In the genomic region with DNA sequence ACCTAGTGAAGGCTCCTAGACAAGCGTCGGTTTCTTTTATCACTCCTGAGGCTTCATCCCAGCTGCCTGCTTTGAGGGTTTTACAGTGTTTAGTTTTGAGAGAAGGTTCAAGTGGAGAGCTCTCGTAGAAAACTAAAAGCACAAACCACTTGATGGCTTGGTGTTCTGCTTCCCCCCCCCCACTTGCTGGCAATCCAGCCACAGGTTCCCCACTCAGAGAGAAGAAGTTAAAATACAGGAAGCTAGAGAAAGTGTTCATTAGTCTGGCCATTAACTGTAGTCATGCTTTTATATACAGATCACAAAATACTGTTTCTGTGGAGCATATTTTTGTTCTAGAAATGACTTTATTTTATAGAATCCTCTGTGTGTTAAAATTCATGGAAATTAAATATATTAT, we compare ENCODE assay signal across 21 mouse cellular contexts. TPM values are rescaled to one million over a fixed set of nuclear protein-coding genes. Genes with fewer than 3 reads are reported as not detected.
"Had no signal": no experiment of that assay in that cellular context is flagged by ENCODE, and none has a peak within 500 bp of the region (broad histone marks: within the 10 kb centered on the region; RNA-seq: fewer than 3 reads in every experiment).

No protein-coding gene starts in this region.

- H3K27me3 ChIP-seq: midbrain, embryonic 12.5 days; neural tube, embryonic 13.5 days; neural tube, embryonic 15.5 days had no signal

- H3K4me3 ChIP-seq: midbrain, embryonic 10.5 days; midbrain, embryonic 12.5 days; myocyte; neural tube, embryonic 13.5 days; neural tube, embryonic 15.5 days had no signal

- ATAC-seq: midbrain, embryonic 16.5 days had no signal

- DNase-seq: lung, adult 18-20 months; lung, embryonic 14.5 days; lung, postnatal 14 days; lung, postnatal 4 days; midbrain, embryonic 14.5 days; retina, postnatal 1 day; right cerebral cortex, adult 18-20 months; right cerebral cortex, postnatal 25 days; right cerebral cortex, postnatal 4 days; spleen, adult 18-20 months; thymus, adult 18-20 months; thymus, postnatal 14 days; thymus, postnatal 36 days had no signal

- H3K4me2 ChIP-seq: lung, embryonic 14.5 days; midbrain, embryonic 12.5 days; neural tube, embryonic 13.5 days; neural tube, embryonic 15.5 days had no signal

- H3K4me1 ChIP-seq: midbrain, embryonic 10.5 days; midbrain, embryonic 12.5 days; neural tube, embryonic 13.5 days; neural tube, embryonic 15.5 days had no signal

- H3K9me3 ChIP-seq: midbrain, embryonic 10.5 days; midbrain, embryonic 12.5 days; neural tube, embryonic 13.5 days; neural tube, embryonic 15.5 days had no signal

- H3K36me3 ChIP-seq: midbrain, embryonic 10.5 days; midbrain, embryonic 12.5 days; neural tube, embryonic 13.5 days; neural tube, embryonic 15.5 days had no signal

- H3K27ac ChIP-seq: midbrain, embryonic 10.5 days; midbrain, embryonic 12.5 days; neural tube, embryonic 13.5 days; neural tube, embryonic 15.5 days had no signal

- H3K9ac ChIP-seq: lung, embryonic 14.5 days; midbrain, embryonic 12.5 days; neural tube, embryonic 13.5 days; neural tube, embryonic 15.5 days had no signal

RNA-seq across cellular contexts. Expression of a gene that starts 30.3 kb away (rescaled TPM):
- polyA plus RNA-seq: liver, embryonic 16.5 days; lung, embryonic 14.5 days; midbrain, embryonic 10.5 days; midbrain, embryonic 12.5 days; midbrain, embryonic 14.5 days; midbrain, embryonic 16.5 days; myocyte; neural tube, embryonic 11.5 days; neural tube, embryonic 13.5 days had no signal
